Mouse (Mus musculus) ZHBTc4 (cell line): ENCODE measurements around the gene Acox2.
"Not testable (repeated sequence)": the region's sequence is repeated elsewhere in the genome, so short reads cannot be mapped to it uniquely, and the experiment has no call there.

ENCODE experiments used
- DNase-seq: peaks from one replicate; pipeline ENCODE4 v3.0.0-alpha.2; 2011; ENCODE audit warnings: low read depth, low spot score

The Acox2 gene

GRCm38 (mm10) chr14:8259166-8259565 is at the start of gene Acox2:
Acox2 (minus strand) TSS chr14:8259353.
- no peak for DNase-seq

GRCm38 (mm10) chr14:8308650-8309049 is 49.5 kb upstream of the Acox2 start:
- DNase-seq = no peak

- no peak for DNase-seq
These were observed 47.7 kb upstream of the Acox2 start for GRCm38 (mm10) chr14:8306884-8307283.

- DNase-seq = no peak
These were observed 45.9 kb upstream of the Acox2 start for GRCm38 (mm10) chr14:8305014-8305413.

DNA sequence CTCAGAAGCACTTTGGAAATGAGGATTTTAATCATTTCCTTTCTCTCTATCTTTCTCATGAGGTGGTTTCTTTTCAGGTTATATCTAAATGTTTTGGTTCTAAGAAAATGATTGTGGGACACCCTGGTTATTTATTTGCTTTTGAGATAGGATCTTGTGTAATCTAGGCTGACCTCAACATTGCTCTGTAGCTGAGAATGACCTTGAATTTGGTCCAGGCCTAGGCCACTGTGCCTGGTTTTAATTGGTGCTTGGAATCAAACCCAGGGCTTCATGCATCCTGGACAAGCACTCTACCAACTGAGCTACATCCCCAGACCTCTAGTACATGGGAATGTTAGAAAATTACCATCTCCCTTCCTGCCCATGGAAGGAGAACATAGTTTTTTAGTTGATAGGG is 44.9 kb upstream of the Acox2 start:
- DNase-seq = no peak

GRCm38 (mm10) chr14:8302687-8303086 is 43.5 kb upstream of the Acox2 start:
- no peak for DNase-seq

- peak; percentile 86 for DNase-seq
These were observed 41.1 kb upstream of the Acox2 start for GRCm38 (mm10) chr14:8300281-8300680.

DNA sequence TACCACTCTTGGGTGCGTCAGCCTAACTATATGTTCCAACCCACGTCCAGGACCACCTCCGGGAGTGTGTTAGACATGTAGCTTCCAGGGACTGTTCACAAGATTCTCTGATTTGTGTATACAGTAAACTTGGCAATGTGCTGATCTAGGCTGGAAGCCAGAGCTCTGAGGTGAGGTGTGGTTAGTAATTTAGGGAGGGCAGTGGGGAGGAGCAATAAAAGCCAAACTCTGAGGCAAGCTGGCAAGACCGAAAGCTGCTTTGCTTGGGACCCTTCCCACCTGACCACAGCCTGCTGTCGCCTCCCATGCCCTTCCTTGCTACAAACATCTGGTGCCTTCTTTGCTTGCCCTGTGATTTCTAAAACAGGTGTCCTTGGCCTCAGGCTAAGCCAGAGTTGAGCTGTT is 38.7 kb upstream of the Acox2 start:
- DNase-seq = no peak

DNA sequence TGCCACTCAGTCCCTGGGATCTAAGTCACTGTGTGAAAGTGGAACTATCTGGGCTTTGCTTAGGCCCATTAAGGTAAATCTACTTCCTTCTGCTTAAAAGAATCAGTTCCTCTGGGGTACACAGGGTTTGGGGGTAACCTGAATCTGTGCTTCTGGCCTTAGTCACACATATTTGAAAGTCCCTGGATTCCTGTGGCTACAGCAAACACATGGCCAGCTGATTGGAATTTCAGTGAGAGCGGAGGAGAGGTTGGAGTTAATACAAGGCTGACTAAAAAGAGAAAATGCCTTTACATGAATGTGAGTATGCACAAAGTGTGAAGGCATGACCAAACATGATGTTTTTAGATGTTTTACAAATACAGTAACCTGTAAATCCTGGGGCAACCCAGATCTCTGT is 35.1 kb upstream of the Acox2 start:
- no peak for DNase-seq

- peak; percentile 57 for DNase-seq
These were observed 27.4 kb upstream of the Acox2 start for GRCm38 (mm10) chr14:8286595-8286994.

- peak; percentile 54 for DNase-seq
These were observed 24.6 kb upstream of the Acox2 start for GRCm38 (mm10) chr14:8283784-8284183.

DNA sequence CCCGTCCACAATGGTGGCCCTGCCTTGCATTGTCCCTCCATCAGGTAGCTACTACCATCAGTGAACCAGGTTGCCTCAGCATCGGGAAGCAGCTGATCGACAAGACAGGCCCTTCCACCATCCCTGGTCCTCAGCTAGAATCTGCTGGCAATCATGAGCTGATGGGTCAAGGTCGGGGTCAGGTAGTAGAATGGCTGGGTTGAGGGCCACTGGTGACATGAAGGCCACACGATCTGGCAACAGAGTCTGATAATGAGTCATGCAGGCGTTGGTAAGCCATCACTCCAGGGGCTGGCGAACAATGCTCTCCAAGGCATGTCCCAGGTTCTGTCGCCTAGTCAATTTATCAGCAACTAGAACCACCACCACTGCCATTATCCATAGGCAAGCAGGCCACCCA is 12.1 kb upstream of the Acox2 start:
- DNase-seq = not testable (repeated sequence)

- no peak for DNase-seq
These were observed 5.2 kb upstream of the Acox2 start for GRCm38 (mm10) chr14:8264378-8264777.

DNA sequence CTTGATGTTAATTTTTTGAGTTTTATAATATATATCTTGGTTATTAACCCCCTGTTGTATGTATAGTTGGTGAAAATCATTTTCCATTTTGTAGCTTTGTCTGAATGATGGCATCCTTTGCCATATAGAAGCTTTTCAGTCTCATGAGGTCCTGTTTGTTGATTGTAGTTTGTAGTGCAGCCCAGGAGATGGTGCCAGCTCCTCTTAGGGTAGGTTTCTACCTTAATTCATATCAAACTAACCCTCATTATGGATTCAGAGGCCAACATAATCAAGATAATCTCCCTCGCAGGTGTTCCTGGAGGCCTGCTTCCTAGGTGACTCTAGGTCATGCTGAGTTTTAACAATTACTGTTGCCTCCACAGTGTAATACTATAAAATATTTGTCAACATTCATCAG is 3.1 kb upstream of the Acox2 start:
- DNase-seq = no peak

DNA sequence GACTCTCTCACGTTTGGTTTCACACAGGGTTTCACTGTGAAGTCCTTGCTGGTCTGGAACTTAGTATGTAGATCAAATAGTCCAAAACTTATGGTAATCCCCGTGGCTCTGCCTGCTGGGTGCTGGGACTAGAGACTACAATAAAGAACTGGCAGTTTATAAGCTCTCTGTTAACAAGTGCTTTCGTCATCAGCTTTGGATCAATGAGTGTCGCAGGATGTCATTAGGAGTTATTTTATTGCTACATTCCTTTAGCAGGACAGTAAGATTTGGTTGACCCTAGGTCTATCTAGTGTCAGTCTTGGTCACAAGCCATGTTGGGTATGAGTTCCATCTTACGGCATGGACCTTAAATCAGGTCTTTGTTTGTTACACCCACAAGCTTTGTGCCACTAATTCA is 1.1 kb upstream of the Acox2 start:
- DNase-seq = no peak

DNA sequence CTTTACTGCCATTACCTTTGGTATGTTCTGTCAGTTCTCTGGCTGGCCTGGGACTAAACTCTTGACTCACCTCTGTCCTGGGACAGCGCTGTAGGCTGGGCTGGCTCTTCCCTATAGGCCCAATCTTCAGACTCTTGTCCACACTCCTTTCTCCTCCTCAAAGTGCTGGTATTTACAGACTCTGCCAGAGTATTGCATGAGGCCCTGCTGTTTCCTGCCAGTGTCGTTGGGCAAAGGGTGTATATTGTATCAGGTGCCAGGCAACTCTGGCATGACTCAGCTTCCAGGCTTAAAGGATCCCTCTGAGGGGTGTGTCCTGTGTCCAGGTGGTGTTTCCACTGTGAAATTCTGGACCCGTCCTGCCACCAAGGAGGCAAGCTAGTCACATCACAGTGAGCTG is 401 bp downstream of the Acox2 start:
- DNase-seq = no peak

GRCm38 (mm10) chr14:8258335-8258627 is 872 bp downstream of the Acox2 start:
- DNase-seq = no peak

GRCm38 (mm10) chr14:8257521-8258334 is 1.4 kb downstream of the Acox2 start:
- no peak for DNase-seq

DNA sequence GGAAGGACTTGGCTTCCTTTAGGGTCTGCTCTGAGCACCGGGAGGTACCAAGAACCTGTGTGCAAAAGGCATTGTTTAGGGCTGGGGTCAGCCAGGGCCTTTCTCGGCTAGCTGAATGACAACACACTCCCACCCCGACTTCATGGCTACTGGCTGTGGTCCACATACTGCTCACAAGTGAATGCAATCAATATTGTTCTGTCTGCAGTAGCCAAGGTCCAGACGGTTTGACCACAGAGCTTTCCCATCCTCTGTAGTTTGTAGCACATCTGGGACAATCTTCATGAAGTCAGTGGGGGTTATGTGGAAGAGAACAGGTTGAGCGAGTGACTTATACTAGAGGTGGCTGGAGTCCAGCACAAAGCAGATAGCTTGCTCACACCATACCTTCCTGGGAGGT is 2.3 kb downstream of the Acox2 start:
- no peak for DNase-seq

DNA sequence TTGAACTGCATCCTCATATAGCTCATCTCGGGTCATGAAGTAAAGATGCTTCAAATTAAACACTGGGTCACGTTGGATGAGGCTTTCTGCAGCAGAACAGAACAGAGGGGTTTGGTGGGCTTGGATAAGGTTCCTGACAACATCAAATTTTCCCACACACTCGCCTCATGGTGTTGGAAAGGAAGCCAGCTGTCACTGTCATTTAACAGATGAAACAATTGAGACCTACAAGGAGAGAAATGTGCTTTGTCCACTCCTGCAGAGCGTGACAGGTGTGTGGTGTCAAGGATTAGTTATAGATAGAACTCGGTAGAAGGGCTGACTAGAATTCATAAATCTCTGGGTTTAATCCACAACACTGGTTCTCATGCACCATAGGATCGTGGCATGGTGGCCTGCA is 3.1 kb downstream of the Acox2 start:
- DNase-seq = no peak

GRCm38 (mm10) chr14:8255076-8255729 is 4.0 kb downstream of the Acox2 start:
- DNase-seq = peak; percentile 27

DNA sequence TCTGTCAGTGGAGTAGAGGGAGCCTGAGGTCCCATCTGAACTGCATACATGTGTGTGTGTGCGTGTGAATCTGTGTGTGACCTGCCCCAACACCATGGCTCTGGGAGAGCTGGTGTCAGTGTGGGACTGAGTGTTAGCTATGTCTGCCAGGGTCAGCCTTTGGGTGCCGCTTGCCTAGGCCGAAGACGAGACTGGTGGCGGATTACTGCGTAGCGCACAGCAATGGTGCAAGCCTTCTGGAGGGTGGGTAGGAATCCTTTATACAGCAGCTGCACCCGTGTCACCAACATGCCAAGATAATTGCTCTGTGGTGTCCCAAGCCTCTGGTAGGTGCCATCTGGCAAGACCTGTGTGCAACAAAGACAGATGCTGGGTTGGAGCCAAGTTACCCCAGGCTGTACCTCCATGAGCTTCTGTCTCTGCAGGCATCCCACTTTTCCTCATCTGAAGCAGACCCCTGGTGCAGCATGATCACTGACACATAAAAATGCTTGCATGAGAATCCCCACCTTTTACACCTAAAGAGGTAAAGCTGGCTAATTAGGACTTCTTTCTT is 7.7 kb downstream of the Acox2 start:
- no peak for DNase-seq
